Mouse (Mus musculus) gastrocnemius, postnatal 10 days (tissue): Measurements from ENCODE around the gene Gm34302. TPM values are rescaled to one million over a fixed set of nuclear protein-coding genes. Genes with fewer than 3 reads are reported as not detected.

ENCODE experiments used
- DNase-seq: peaks from one replicate; pipeline ENCODE4 v3.0.0; 2021; ENCODE audit warnings: mixed read lengths
- long read RNA-seq, 2 experiments: library from polyadenylated mRNA; stranded (forward); transcript quantifications; one replicate each; pipeline ENCODE4 v2.0.0; 2021
- total RNA-seq, 2 experiments: library from RNA; stranded (reverse); gene quantifications; 2 replicates each; pipeline ENCODE4 v1.2.3; 2021

The Gm34302 gene
- total RNA-seq, result 10 to 100 TPM; 18.6 to 45.6 TPM
- long read RNA-seq, experiment 1, partial matches to known transcripts, result 0 of 3 reads
- long read RNA-seq, experiment 1, other reads (novel, unspliced or antisense), result 2 of 3 reads
- long read RNA-seq, experiment 2, partial matches to known transcripts, result 0 of 3 reads
- long read RNA-seq, experiment 2, other reads (novel, unspliced or antisense), result 1 of 3 reads

GRCm38 (mm10) chr3:63483726-63484125, at the start of gene Gm34302:
TSS of gene Gm34302 (minus strand) at chr3:63483879.
- DNase-seq, result no peak

GRCm38 (mm10) chr3:63531847-63532246, 48.2 kb upstream of the Gm34302 start:
- no peak for DNase-seq

- DNase-seq, result no peak
These were observed 34.0 kb upstream of the Gm34302 start for GRCm38 (mm10) chr3:63517681-63518080.

- DNase-seq, result peak; percentile 25
These were observed 32.6 kb upstream of the Gm34302 start for GRCm38 (mm10) chr3:63516279-63516678.

GRCm38 (mm10) chr3:63511316-63511715, 27.6 kb upstream of the Gm34302 start:
- DNase-seq, result no peak

- no peak for DNase-seq
These were observed 25.8 kb upstream of the Gm34302 start for GRCm38 (mm10) chr3:63509484-63509883.

GRCm38 (mm10) chr3:63508924-63509323, 25.2 kb upstream of the Gm34302 start:
- DNase-seq, result no peak

- DNase-seq, result no peak
These were observed 20.8 kb upstream of the Gm34302 start for GRCm38 (mm10) chr3:63504433-63504832.

- no peak for DNase-seq
These were observed 11.1 kb upstream of the Gm34302 start for GRCm38 (mm10) chr3:63494625-63495382.

GRCm38 (mm10) chr3:63493563-63493962, 9.9 kb upstream of the Gm34302 start:
- DNase-seq, result no peak

GRCm38 (mm10) chr3:63440426-63441125, 43.1 kb downstream of the Gm34302 start:
- DNase-seq, result no peak

GRCm38 (mm10) chr3:63439738-63440137, 43.9 kb downstream of the Gm34302 start:
- no peak for DNase-seq

- no peak for DNase-seq
These were observed 44.8 kb downstream of the Gm34302 start for GRCm38 (mm10) chr3:63438898-63439297.

Other genes starting within 250 kb of the Gm34302 start
- 10 to 100 TPM; 10.1 to 11.1 TPM for gene Mme, start 242.3 kb downstream of the Gm34302 start, total RNA-seq